8 mouse cellular contexts compared by ENCODE assay signal in genomic region chr13:41709475-41710227, GRCm38 (mm10).
A peak's percentile ranks its signal among the peaks of the same experiment; 100 is the strongest.
DNase-seq lines count a peak whose midpoint lies in the region.

No protein-coding gene starts in this region.

- peak; percentile 38 for DNase-seq in T-cell, adult 2 months (ENCODE audit: low spot score)
- DNase-seq in cerebellum, adult 9-11 months, result peak; percentile 55
- peak; percentile 85 to 95 for DNase-seq in frontal cortex, postnatal 36 days (ENCODE audit: low spot score in 2 of 2)
- DNase-seq in induced T-regulatory cell, adult 2 months (ENCODE audit: low read depth), result peak; percentile 82
- peak; percentile 89 to 94 for DNase-seq in left cerebral cortex, adult 18-20 months (ENCODE audit: low spot score in 2 of 2)
- peak; percentile 86 for DNase-seq in mesoderm, embryonic 11.5 days (ENCODE audit: low read depth, low spot score)
- peak; percentile 98 for DNase-seq in right cerebral cortex, postnatal 4 days
- DNase-seq in urinary bladder, postnatal 4 days (ENCODE audit: low spot score in 2 of 2), result peak; percentile 69 to 91

Comparison
In these comparisons a context has a peak if more than half of its experiments do, and no peak if none do; other contexts are left out.
1. Peak in every context shown above with its lines: DNase-seq.
2. DNase-seq: peak in every context shown above with its lines; median percentile 98 in right cerebral cortex, postnatal 4 days; 92 in left cerebral cortex, adult 18-20 months; 90 in frontal cortex, postnatal 36 days; 86 in mesoderm, embryonic 11.5 days; 82 in induced T-regulatory cell, adult 2 months; 80 in urinary bladder, postnatal 4 days; 55 in cerebellum, adult 9-11 months; 38 in T-cell, adult 2 months.